Mouse (Mus musculus): ENCODE measurements around the gene Sh3glb1.

The Sh3glb1 gene

GRCm38 (mm10) chr3:144668949-144669348 is 51.2 kb downstream of the Sh3glb1 start:
- no peak for DNase-seq

DNA sequence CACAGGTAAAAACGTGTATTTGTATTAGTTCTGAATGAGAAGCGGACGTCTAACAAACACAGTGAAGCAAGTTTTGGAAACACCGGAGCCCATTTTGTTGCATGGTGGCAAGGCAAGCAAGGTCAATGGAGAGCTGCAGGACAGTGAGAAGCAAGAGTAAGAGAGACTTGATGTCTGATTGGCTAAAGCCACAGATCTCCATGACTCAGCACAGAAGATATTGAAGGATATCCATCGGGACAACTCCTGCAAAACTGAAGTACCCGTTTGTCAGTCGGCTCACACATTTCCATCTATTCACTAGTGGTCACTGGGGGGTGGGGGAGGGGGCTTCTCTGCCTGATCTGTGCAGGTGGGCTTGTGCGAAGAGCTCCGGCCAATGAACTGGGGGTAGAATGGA is 52.1 kb downstream of the Sh3glb1 start:
- DNase-seq, result no peak

DNA sequence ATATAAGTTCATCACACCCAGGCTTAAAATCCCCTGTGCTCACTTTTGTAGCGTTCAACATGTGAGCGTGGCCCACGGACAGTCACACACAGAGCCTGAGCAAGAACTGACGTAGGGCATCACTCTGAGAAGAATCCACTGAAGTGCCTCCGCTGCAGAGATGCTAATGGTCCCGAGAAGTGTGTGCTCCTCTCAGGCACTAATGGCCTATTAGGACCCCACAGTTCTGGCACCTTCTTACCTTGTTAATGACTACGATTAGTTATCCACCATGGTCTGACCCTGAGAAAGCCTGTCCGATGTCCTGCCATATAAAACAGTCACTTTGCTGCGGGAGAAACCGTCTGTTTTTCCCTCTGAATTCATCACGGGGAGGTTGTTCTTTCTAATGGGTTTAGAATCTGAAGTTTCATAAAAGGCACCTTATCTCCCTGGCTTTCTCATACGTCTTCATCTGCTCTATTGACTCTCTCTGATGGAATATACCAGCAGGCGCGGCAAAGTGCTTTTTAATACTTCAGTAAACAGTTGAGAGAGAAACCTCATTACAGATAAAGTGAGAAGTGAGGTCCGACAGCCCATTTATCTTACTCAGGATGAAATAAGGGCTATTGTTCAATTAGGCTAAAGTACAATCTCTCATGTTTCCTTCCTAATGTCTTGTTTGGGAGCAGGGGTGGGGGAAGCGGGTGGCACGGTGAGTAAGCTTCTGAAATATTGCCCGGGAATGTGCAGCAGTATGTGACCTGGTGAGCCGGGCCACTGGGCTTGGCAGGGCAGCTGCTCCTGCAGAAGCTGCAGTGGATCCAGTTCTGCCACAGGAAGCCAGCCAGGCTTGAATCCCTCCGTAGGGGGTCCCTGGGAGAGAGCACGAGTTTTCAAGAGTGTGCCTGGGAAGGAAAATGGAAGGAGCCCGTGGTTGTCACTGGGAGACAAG is 55.5 kb downstream of the Sh3glb1 start:
- peak; percentile 50 for DNase-seq

GRCm38 (mm10) chr3:144663415-144664093 is 56.6 kb downstream of the Sh3glb1 start:
- DNase-seq, result no peak

- DNase-seq, result no peak
These were observed 57.8 kb downstream of the Sh3glb1 start for GRCm38 (mm10) chr3:144662215-144662852.

DNA sequence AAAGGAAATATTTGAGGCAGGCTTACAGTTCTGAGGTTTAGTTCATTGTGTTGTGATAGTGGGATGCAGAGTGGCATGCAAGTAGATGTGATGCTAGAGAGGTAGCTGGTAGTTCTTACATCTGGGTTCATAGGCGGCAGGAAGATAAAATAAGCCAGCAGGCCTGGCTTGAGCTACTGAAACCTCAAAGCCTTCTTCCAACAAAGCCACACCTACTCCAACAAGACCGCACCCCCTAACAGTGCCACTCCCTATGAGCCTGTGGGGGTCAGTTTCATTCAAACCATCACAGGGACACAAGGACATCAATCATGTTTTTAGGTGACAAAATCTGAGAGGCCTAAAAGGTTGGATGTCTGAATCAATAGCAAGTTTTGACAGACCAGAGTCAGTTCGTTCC is 58.7 kb downstream of the Sh3glb1 start:
- no peak for DNase-seq

GRCm38 (mm10) chr3:144644202-144644601 is 75.9 kb downstream of the Sh3glb1 start:
- no peak for DNase-seq

GRCm38 (mm10) chr3:144643301-144643871 is 76.7 kb downstream of the Sh3glb1 start:
- peak; percentile 66 for DNase-seq

GRCm38 (mm10) chr3:144642141-144642540 is 78.0 kb downstream of the Sh3glb1 start:
- DNase-seq, result no peak

DNA sequence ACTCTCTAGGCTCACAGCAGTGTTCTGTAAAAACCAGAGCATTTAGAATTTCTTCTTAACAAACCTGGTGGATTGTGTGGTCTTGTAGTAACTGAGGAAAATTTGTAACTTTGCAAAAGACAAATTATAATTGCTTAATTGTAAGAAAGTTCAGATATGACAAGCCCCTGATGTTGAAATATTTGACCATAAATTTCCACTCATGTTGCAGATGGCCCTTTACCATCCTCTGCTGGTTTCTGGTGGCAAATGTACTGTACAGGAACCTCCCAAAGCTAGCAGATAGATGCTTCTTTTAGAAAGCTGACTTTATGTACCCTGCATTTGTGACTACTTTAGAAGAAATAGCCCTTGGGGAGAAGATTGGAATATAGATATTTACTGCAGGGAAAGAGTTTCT is 80.1 kb downstream of the Sh3glb1 start:
- DNase-seq, result no peak

- DNase-seq, result no peak
These were observed 80.7 kb downstream of the Sh3glb1 start for GRCm38 (mm10) chr3:144639387-144639786.

- no peak for DNase-seq
These were observed 82.0 kb downstream of the Sh3glb1 start for GRCm38 (mm10) chr3:144638110-144638509.

- DNase-seq, result no peak
These were observed 84.9 kb downstream of the Sh3glb1 start for GRCm38 (mm10) chr3:144635236-144635635.

Measured in kidney, adult 18-20 months (tissue).